Mouse (Mus musculus) 3134 (cell line): ENCODE measurements around the gene Zic1.

Experiments used
- DNase-seq: peaks from one replicate; pipeline ENCODE4 v3.0.0-alpha.2; 2011; ENCODE audit warnings: low spot score; ENCODE audit not compliant: insufficient read length; ENCODE audit errors: extremely low read depth

Zic1 gene

DNA sequence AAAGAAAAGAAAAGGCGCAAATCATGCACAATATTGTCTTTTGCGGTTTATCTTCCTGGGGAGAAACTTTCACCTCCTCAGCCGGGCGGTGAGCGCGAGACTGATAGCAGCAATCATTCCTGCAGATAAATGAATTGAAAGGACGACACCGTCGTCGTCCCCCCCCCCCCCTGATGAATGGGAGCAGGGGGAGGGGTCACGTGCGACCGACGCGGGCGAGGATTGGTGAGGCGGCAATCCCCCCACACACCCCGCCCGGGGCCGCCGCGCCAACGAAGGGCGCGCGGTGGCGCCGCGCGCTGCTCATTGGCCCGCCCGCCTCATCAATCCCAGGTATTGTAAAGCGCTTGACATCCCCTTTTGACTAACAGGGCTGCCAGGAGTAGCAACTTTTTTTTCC is at the start of gene Zic1:
Gene Zic1, minus strand, starts transcription at position 147 of the 400 bp plus-strand sequence.
- no peak for DNase-seq

DNA sequence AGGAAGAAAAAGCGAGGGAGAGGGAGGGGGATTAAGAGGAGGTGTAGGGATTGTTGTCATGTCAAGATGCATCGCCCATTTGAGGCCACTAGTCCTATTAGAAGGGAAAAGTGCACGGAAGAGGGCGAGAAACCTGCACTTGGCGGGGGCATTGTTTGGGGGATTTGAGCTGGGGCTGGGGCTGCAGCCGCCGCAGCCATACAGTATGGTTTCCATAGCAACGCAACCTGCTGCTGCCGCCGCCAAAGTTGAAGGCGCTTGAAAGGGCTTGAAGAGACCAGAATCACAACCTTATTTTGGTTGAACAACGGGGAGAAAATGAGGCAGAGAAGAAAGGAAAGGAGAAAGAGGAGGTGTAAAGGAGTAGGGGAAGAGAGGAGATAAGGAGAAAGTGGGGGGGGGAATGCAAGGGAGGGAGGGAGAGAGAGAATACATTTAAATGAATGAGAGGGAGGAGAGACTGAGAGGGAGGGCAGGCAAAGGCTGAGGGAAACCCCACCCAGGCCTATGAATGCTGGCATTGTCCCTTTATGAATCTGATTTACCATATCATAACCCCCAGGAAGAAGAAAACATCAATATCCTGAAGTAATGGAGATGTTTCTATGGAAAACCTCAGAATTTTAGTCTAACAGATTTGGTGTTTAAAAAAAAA is 48.5 kb upstream of the Zic1 start:
- no peak for DNase-seq

DNA sequence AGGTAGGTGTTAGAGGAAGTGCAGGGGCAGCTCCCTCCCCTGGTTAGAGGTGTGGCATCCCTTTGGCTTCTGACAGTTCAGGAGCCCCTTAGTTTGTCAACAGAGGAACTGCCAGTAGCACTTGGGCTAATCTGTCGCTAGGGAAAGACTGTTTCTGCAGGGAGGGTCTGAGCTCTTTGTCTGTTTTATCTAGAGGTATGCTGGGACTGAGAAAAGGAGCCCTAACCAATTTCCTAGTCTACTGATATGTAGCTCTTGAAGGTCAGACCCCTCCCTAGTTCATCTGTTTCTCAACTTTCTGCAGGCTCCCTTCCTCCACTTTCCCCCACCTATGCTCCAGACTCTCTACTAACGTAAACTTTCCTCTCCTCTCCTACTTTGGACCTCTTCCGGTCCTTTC is 44.2 kb upstream of the Zic1 start:
- no peak for DNase-seq

DNA sequence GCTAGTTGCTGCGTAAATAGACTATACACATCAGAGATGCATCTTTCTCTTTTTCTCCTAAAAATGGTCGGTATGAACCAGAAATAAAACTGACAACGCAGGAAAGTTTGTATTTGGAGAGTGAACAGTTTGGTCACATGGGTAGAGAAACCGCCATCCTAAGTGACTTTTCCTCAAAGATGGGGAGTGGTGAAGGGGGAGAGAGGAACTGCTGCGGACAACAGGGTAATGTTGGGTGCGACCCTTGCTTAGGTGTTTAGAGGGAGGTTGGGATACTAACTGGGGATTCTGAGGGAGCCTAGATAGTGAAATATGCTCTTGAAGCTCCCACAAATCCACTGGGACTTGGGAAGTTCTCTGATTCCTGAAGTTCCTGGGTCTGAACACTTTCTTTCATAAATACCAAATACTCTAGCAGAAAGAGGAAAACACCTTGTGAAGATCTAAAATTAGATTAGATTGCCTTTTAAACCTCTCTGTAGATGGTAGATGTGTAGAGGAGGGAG is 40.7 kb upstream of the Zic1 start:
- DNase-seq: no peak

DNA sequence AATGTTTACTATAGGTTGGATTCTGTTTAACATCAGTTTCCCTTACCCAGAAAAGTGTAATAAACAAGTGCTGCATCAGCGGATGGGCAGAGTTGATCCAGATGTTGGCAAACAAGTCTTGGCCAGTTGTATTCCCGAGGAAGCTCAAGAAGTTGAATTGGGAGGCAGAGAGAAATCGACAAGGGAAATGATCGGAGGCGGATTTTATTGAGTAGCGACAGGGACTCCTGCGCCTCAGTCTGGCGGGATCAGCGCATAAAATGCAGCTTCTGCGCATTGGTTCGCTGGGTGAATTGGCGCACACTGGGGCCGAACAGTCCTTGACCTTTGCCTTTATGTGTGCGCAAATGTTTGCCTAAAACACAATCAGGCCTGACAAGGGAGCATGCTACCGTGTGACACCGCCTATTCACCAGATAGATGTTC is 40.2 kb upstream of the Zic1 start:
- no peak for DNase-seq

DNA sequence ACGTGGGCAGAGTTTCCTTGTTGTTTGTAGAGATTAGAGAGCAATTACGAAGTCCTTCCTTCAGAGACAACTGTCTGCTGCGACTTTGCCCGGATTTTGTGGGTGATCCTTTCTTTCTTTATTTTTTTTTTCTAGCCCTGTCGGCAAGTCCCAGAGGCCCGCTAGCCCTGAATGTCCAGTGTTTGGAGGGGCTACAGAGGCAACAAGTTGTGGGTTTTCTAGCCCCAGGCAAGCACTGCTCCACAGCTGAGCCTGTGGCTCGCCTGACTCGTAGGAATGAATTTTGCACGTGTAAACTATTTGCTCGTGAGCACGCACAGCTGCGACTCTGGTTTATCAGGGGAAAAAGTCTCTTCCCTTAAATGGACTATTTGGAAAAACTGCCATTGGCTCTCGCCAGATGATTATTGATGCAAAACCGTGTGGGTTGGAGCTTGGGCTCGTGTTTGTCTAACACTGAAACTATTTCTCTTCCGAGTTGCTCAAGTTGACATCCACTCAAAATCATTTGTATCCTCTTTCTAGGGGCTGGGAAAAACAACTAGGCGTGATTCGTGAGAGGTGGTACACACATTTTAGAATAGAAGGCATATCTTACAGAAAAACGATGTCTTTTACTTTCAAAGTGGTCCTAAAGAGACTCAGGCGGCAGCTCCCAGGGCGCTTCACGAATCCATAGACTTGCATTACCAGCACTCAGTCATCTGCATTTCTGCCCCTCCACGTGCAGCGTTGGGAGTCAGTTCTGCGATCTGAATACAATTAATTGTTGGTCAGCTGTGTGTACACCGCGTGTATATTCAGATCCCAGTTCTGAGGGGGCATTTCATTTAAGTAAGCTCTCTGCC is 39.5 kb upstream of the Zic1 start:
- DNase-seq: no peak

DNA sequence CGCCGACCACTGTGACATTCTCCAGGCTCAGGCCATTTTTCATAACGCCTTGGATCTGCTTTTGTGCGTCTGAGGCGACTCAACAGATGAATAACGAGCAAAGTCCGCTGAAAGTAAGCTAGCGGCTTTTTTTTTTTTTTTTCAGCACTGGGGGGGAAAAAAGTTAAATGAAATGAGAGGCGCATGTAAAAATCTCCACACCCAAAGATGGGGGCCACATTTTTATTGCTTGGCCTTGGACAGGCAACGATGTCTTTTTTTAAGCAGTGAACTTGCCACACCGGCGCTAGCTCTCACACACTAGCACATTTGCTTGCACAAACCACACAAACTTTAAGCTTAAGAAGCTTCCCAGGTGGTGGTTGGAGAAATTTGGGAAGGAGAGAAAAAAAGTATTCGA is 38.6 kb upstream of the Zic1 start:
- no peak for DNase-seq

DNA sequence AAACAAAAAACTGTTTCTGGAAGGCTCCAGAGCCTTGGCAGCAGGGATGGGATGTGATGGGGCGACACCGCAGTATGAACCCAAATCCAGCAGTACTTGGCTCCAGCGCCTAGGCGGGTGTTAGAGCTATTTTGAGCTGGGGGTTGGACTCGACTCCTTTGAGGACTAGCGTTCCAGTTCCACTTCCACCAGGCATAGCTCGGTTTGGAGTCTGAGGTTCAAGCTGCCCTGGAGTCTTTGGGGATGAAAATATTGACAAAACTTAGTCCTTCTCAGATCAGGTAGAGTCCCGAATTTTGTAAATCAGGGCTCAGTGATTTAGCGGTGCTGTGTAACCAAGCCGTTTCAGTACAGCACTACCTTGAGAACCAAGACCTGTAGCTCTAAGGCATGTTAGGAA is 35.9 kb upstream of the Zic1 start:
- DNase-seq: no peak

DNA sequence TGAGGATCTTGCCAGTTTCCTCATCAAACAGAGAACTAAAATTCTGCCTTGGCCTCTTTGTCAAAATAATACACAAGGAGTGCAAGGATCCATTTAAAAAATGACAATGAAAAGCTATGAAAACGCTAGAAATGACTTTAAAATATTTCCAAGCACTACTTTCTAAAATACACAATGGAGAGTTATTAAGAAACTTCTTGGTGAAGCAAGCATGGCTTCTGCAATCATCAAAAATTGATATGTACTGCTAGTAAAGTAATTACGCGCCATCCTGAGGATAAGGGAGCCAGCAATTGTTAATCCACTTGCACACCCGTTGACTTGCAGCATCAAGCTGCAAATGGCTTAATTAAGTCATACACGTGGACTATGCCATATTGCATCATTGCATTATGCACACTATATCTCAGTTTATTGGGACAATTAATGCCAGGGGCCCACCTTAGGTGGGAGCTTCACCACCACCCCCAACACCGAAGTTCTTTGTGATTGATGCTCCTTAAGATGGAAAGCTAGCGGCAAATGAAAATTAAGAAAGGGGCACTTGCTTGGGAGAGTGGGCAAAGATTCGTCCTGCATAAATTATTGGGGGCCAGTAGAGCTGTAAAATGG is 35.0 kb upstream of the Zic1 start:
- DNase-seq: no peak

DNA sequence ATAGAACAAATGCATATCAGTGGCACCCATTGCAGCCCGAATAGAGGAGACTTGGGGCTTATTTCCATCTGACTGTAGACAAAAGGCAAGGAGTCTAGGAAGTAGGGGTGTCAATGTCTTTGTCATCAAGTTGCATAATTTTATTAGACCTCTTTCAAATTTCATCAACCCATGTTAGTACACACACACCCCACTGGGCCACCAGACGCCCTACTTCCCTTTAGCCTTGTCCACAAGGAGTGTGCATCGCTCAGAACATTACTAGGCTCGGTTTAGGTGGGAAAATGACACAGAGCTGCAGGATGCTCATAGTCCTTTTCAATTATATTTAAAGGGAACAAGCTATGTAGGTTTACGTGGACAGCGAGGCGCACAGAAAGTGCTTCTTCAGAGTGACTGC is 34.4 kb upstream of the Zic1 start:
- DNase-seq: no peak

DNA sequence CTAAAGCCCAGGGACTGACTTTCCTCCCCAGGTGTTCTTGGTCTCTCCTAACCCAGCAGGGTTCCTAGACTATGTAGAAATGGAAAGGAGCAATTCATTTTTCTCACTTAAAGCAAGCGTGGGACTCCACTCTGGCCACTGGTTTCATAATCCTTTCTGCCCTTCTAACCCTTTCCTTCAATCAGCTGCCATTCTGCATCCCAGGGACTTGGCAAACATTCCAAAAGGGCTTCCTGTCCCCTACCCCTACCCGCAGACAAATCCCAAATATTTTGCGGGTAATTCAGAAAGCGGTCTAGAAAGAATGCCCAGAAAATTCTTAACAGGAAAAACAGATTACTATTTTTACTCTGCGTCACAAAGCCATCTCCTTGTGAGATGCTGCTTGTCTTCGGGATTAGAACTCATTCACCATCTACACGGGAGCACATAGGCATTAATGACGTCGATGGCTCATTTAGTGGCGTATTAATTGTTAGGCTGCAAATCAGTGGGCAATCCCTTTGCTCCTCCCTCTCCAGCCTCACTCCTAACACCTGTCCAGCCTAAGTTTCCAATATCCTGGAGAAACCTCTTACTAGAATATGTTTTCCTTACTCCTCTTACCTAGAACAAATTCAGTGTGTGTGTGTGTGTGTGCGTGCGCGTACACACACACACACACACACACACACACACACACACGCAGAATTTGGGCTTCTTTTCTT is 29.6 kb upstream of the Zic1 start:
- no peak for DNase-seq

DNA sequence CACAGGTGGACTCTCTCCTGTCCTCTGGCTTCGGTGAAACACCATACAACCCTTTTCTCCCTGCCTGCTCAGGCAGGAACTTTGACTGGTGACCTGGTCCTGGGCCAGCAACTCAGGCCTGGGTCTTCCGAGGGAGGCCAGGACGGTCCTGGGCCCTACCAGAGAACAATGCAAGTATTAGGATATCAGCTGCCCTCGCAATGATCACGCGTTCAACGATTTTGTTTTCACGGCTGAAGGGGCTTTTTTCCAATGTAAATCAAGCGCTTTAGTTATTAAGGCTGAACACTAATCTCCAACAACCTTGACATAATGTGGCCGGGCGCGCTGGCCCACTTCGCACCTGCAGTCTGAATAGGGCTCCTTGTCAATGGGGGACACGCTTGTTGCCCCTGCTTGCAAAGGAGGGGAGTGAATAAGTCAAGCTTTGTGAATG is 28.6 kb upstream of the Zic1 start:
- no peak for DNase-seq

DNA sequence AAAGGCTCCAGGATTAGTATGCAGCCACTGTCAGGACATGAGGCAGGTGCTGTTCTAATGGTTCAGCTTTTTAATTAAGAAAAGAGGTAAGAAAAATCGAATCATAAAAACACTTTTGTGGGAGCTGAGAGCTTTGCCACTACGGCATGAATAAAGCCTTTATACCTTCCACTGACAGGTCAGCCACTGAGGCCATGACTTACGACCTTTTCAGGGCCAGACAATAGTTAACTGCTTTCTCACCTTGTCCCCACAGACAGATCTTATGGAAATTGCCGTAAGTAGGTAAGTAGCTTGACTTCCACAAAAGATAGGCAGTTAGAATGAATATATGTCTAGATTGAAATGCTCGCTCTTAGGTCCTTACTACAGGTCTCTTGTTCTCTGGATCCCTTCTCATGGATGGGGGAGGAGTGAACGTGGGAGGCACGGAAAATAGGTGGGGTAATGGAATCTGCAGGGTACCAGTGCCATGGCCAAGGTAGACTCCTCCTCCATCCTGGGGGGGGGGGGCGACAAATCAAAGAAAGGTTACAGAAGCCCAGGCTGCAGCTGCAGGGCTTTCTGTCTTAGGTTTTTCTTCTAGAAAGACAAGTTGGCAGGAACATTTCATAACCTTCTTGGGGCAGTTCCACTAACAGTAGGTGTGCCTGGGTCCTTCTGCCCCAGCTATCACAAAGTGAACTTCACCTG is 27.9 kb upstream of the Zic1 start:
- DNase-seq: no peak

DNA sequence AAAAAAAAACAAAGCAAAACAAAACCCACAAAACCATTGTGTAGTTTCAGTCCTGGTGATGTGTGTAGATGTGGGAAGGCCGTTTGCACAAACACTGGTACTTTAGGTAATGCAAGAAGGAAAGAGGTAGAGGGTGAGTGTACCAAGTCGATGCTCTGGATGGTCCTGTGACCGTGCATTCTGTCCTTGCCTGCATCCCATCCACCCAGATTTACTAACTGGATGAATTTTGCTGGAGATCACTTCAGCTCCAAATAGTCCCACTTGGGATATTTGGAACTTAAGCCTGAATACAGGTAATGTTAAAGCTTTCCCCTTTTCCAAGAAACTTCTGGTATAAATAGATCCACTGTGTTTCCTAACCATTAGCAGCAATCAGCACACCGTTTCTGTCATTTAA is 22.6 kb upstream of the Zic1 start:
- DNase-seq: no peak

DNA sequence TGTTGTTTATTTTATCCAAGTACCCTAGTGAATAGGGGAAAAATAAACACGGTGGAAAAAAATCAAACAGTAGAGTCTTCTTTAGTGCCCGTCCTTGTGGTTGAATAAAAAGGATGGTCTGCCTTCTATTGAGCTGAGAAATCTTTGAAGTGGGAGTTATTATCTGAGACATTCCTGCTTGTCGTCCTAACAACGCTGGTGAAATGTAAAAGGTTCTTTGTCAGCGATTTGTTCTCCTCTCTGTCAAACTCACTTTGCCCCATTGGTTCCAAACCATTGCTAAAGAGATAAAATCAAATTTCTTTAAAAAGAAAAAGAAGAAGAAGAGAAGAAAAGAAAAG is 22.1 kb upstream of the Zic1 start:
- DNase-seq: no peak

DNA sequence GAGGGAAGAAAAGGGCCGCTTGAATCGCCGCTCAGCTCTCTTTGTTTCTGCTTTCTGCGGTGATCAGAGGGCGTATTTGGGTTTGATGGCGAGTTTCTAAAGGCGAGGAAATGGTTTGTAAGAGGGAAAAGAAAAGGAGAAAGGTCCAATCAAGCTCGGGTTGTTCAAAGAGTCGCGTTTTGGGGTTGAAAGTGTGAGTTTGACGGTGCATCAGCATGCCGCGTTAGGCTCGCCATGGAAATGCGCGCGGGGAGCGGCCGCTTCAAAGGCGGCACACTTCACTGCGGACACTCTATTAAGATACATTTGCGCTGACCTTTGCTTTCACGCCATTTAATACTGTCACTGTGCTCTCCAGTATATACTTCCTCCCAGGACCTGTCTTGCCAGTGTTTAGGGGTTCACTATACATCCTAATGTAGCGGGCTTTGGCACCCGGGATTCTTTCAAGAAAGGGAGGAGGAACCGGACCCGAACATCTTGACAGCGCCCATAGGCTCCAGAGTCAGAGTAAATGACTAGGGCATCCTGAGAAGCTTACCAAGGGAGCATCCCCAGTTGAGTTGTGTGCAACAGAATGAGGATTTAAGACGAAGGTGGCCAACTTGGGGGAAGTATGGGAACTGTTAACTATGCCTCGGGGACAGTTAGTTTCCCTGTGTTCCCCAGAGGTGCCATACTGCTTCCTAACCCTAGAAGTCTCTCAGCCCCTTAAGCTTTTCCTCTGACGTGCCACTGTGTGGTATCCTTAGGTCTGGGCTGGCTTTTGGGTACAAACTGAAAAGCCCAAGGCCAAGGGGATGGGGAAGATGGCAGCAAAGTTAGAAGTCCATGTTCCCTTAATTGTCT is 21.5 kb upstream of the Zic1 start:
- DNase-seq: no peak

DNA sequence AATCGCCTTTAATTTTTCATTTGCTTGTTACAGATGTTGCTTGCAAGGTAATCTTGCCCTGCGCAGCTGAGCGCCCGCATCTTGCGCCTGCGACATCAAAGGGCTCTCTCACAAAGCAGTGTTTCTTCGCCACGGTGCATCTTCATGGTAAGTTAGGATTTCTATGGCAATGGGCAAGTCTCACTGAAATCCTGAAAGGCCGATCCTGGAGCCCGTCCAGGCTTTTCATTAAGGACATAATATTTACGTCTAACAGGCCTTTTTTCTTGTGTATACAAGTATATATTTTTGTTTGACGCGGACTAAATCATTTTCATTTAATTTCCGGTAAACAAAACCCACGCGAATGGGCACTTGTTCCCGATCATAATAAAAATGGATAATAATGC is 20.9 kb upstream of the Zic1 start:
- DNase-seq: no peak

DNA sequence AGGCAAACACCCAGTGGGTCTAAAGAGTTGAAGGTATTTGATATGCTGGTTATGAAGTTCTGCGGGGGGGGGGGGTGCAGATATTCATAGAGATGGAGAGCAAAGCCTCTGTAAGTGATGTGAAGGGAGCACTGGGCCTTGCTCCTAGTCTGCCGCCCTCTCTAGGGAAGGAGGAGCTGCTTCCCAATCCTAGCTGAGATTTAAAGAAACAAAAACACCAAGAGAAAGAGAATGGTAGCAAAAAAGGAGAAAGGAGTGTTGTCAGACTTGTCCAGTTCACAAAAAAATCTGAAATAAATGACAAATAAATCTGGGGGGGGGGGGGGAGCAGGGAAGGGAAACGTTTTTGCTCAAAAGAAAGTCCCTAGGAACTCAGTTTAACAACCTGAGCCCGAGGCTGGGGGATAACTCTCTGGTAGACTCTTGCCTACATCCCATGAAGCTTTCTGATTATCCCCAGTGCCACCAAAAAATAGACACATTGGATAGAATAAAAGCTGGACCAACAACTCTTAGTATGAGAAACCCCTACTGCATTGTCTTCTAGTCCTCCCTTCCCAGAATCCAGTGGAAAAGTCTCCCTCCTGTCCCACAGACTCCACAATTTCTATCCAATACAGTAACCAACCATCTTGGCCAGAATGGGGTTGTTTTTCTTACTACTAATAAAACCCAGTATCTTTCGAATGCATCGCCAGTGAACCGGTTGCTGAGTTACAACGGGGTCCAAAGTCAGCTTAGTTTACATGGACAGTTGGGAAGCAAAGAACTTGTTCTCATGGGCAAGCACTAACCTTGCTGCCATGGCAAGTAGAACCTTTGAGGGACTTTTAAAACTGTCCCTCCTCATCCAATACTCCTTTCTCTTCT is 20.2 kb upstream of the Zic1 start:
- DNase-seq: no peak
